Mouse (Mus musculus) thymus, adult 2 months (tissue): ENCODE results near the gene Pcp2.

Experiments used
- CTCF ChIP-seq: fragments of 200-500 bp; IDR thresholded peaks from 2 replicates; pipeline ENCODE4 v1.5.1; 2012; ENCODE audit warnings: mild to moderate bottlenecking, control low read depth, low read length, moderate library complexity, borderline replicate concordance; ENCODE audit not compliant: control insufficient read depth, poor library complexity, insufficient read depth; ENCODE audit errors: extremely low read depth
- POLR2A ChIP-seq: fragments of 200-500 bp; IDR thresholded peaks from 2 replicates; pipeline ENCODE4 v1.6.1; 2012; ENCODE audit warnings: mild to moderate bottlenecking, low read length, control low read depth, moderate library complexity; ENCODE audit not compliant: control insufficient read depth, poor library complexity, insufficient read depth; ENCODE audit errors: extremely low read depth

- TF ChIP-seq CTCF: no peak
- no peak for TF ChIP-seq POLR2A
Observed at GRCm38 (mm10) chr8:3664405-3664804, 39.1 kb upstream of the Pcp2 start.
